Mouse (Mus musculus) erythroblast, embryonic 14.5 days (primary cell): ENCODE results near the gene Glb1l.

Source experiments
- GATA1 ChIP-seq: IDR thresholded peaks from 2 replicates; pipeline ENCODE4 v1.6.1; 2012; ENCODE audit warnings: low read length, inconsistent platforms, mixed read lengths
- TAL1 ChIP-seq: IDR thresholded peaks from 3 replicates; pipeline ENCODE4 v1.6.1; 2012; ENCODE audit warnings: low read length, inconsistent platforms, mixed read lengths

DNA sequence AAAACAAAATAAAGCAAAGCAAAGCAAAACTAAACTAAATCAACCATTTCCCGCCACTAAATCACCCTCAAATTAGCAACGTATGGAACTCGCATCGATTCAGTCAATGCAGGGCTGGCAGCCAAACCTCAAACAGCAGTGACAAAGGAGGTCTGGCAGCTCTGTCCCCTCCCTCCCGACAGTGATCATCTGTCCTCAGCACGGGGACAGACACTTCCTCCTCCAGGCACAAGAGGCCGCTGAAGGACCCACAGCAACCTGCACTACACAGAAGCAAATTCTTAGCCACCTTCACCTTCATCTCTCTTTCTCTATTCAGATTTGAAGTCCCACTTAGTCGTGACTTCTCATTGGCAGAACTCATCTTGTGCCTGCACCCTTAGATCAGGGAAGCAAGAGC lies 24.0 kb upstream of the Glb1l start:
- TF ChIP-seq GATA1 (no peak), TAL1 (no peak)
